12 mouse cellular contexts compared by ENCODE assay signal in genomic region chr12:83303221-83303620, GRCm38 (mm10).
DNase-seq lines count a peak whose midpoint lies in the region; ATAC-seq and TF ChIP-seq lines count a peak whose summit lies in the region.
"Had no signal": no experiment of that assay in that cellular context is flagged by ENCODE, and none has a peak within 500 bp of the region (broad histone marks: within the 10 kb centered on the region; RNA-seq: fewer than 3 reads in every experiment).

No protein-coding gene starts in this region.

- H3K9me3 ChIP-seq in neural tube, embryonic 12.5 days = no peaks in the 10 kb centered on the region
- no peaks in the 10 kb centered on the region for H3K9me3 ChIP-seq in forebrain, postnatal 0 days (ENCODE audit: low read length)
- no peaks in the 10 kb centered on the region for H3K9me3 ChIP-seq in hindbrain, embryonic 16.5 days (ENCODE audit: control insufficient read depth, low read length)
- H3K9me3 ChIP-seq: G1E had no signal

- no peak overlapping the region for H3K4me3 ChIP-seq in neural tube, embryonic 12.5 days
- no peak overlapping the region for H3K4me3 ChIP-seq in forebrain, postnatal 0 days (ENCODE audit: low read depth, low read length)
- no peak overlapping the region for H3K4me3 ChIP-seq in hindbrain, embryonic 16.5 days (ENCODE audit: low read length)
- no peak overlapping the region for H3K4me3 ChIP-seq in left cerebral cortex, adult 2 months

- H3K27me3 ChIP-seq in neural tube, embryonic 12.5 days (replicated peaks) = no peaks in the 10 kb centered on the region
- no peaks in the 10 kb centered on the region for H3K27me3 ChIP-seq in forebrain, postnatal 0 days (ENCODE audit: insufficient read depth, low read length)
- H3K27me3 ChIP-seq in hindbrain, embryonic 16.5 days (replicated peaks; ENCODE audit: control insufficient read depth, insufficient read depth, low read length) = no peaks in the 10 kb centered on the region

- no peak for DNase-seq in neural tube, embryonic 10.5 days (ENCODE audit: extremely low spot score, low spot score)
- DNase-seq in forebrain, postnatal 0 days = no peak
- DNase-seq in retina, postnatal 1 day = peak; percentile 61
- DNase-seq in left cerebral cortex, adult 2 months (ENCODE audit: extremely low spot score in 1 of 2, low spot score in 2 of 2) = no peak
- no peak for DNase-seq in thymus, postnatal 14 days
- no peak for DNase-seq in thymus, postnatal 4 days
- DNase-seq: lung, adult 18-20 months; thymus, postnatal 36 days had no signal

- H3K4me2 ChIP-seq in neural tube, embryonic 12.5 days (replicated peaks) = peak overlapping the region; percentile 39
- 0 out of 2 replicates have a peak overlapping the region, but pooled peaks have one; percentile 15 for H3K4me2 ChIP-seq in forebrain, postnatal 0 days (ENCODE audit: low read depth)
- peak overlapping the region; percentile 25; the same call in 1 of the 2 replicates for H3K4me2 ChIP-seq in hindbrain, embryonic 16.5 days (ENCODE audit: low read length)

- intact Hi-C loops in left cerebral cortex, adult 2 months (cut with DNase I) = no loop called here

- H3K36me3 ChIP-seq in neural tube, embryonic 12.5 days = no peaks in the 10 kb centered on the region
- H3K36me3 ChIP-seq in forebrain, postnatal 0 days (ENCODE audit: insufficient read depth) = no peaks in the 10 kb centered on the region
- H3K36me3 ChIP-seq in hindbrain, embryonic 16.5 days (ENCODE audit: control insufficient read depth, insufficient read depth, low read length) = no peaks in the 10 kb centered on the region

- ATAC-seq in neural tube, embryonic 12.5 days (ENCODE audit: low FRiP score, low read depth) = no peak
- ATAC-seq in forebrain, postnatal 0 days = no peak
- no peak for ATAC-seq in hindbrain, embryonic 16.5 days

- peak overlapping the region; percentile 47 for H3K27ac ChIP-seq in neural tube, embryonic 12.5 days
- H3K27ac ChIP-seq in forebrain, postnatal 0 days (ENCODE audit: low read depth, low read length) = peak overlapping the region; percentile 83
- H3K27ac ChIP-seq in hindbrain, embryonic 16.5 days (ENCODE audit: low read depth, low read length) = peak overlapping the region; percentile 85
- H3K27ac ChIP-seq in left cerebral cortex, adult 2 months = no peak overlapping the region
- H3K27ac ChIP-seq: kidney, postnatal 0 days had no signal

- TF ChIP-seq CTCF in forebrain, postnatal 0 days (IDR thresholded peaks at IDR 0.05; ENCODE audit: low read depth) = no peak
- TF ChIP-seq CTCF in left cerebral cortex, adult 2 months (IDR thresholded peaks at IDR 0.05) = no peak

- H3K4me1 ChIP-seq in neural tube, embryonic 12.5 days = peaks cover 17% of the 10 kb centered on the region
- H3K4me1 ChIP-seq in forebrain, postnatal 0 days (ENCODE audit: insufficient read depth) = peaks cover 21% of the 10 kb centered on the region
- H3K4me1 ChIP-seq in hindbrain, embryonic 16.5 days (ENCODE audit: control insufficient read depth, insufficient read depth, low read depth, low read length) = peaks cover 22% of the 10 kb centered on the region

- WGBS in neural tube, embryonic 12.5 days = 63% methylated on average over 6 of the region's 6 CpGs
- WGBS in forebrain, postnatal 0 days = 59% methylated on average over 6 of the region's 6 CpGs
- 42% methylated on average over 6 of the region's 6 CpGs for WGBS in hindbrain, embryonic 16.5 days

- no peak overlapping the region for H3K9ac ChIP-seq in neural tube, embryonic 12.5 days
- peak overlapping the region; percentile 43; the same call in 1 of the 2 replicates for H3K9ac ChIP-seq in forebrain, postnatal 0 days
- peak overlapping the region; percentile 55 for H3K9ac ChIP-seq in hindbrain, embryonic 16.5 days (ENCODE audit: low read depth, low read length)
